Mouse (Mus musculus) R1 (cell line): ENCODE results near the gene Ubxn7.
A peak's percentile ranks its signal among the peaks of the same experiment; 100 is the strongest.

Experiments used
- DNase-seq: peaks from one replicate; pipeline ENCODE4 v3.0.0-alpha.2; 2018; ENCODE audit warnings: low read depth, low spot score

The Ubxn7 gene

DNA sequence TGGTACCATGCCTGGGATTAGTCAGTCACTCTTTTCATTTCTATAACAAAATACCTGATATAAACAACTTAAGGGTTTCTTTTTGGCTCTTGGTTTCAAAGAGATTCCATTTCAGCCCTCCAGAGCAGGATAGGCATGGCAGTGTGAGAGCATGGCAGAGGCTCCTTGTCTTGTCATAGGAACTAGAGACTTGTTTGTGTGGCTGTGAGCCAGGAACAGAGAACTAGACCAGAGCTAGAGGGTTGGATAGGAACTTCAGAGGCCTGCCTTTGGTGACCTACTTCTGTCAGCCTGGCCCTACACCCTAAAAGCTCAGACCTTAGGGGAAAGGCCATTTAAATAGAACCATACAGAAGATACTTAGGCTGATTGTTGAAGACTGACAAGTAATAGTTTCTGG is 50.8 kb downstream of the Ubxn7 start:
- no peak for DNase-seq

DNA sequence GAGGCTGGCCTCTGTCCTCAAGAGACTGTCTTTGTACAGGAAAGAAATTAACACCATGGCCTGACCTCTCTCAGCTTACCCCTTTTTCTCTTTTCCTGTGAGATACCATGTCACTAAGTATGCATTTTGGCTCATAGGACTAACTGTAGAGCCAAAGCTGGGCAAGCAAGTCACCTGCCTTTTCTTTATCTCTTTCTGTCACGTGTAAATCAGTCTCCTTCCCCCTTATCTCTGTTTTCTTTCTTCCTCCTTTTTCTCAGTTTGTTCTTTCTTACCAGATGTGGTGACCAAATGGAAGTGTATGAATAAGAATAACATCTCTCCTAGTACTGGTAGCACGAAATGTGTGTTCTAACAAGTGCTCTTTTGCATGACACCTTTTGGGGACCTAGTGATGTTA is 52.8 kb downstream of the Ubxn7 start:
- DNase-seq: no peak

DNA sequence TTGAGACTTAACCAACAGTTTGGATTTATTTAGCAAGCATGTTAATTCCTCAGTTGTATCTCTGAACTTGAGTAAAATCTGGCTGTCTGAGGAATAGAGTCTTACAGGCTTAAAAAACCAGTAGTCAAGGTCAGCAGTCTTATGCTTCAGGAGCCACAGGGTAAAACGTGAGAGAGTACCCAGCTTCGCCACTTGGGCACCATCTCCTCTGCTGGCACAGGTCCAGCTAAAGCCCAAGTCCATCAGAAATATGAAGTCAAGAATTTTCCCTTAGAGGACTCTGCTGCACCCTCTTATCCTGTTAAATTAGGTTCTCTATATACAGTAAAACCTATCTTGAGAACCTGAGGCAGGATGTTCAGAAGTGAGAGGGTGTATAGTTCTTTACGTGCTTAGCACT is 54.8 kb downstream of the Ubxn7 start:
- DNase-seq: no peak

DNA sequence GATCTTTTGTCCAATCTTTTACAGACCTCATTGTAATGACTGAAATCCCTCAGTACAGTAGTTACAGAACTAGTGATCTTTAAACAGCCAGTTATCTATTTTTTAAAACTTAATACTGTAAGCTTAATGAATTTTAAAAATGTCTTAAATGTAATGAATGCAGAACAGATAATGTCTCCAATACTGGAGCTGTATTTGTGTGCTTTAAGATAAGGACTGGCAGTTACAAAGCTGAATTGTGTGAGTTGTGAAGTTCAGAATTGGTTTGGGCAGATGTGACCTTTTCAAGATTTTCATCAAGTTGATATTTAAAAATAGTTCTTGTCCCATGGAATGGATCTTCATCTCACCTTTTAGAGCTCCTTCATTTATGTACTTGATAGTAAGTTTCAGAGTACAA is 57.0 kb downstream of the Ubxn7 start:
- DNase-seq: no peak

DNA sequence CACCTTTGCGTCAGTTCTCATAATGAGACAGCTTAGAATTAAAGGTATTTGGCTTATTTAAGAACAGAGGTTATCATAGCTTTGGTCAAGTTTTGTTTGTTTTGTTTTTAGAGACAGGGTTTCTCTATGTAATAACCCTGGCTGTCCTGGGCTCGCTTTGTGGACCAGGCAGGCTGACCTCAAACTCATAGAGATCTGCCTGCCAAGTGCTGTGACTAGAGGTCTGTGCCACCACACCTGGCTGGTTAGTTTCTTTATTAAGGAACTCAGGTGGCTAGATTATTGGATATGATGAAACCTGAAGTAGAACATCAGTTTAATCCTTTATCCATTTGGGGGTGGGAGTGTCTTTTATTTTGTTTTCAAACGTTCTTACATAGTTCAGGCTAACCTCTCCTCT is 57.8 kb downstream of the Ubxn7 start:
- DNase-seq: no peak

DNA sequence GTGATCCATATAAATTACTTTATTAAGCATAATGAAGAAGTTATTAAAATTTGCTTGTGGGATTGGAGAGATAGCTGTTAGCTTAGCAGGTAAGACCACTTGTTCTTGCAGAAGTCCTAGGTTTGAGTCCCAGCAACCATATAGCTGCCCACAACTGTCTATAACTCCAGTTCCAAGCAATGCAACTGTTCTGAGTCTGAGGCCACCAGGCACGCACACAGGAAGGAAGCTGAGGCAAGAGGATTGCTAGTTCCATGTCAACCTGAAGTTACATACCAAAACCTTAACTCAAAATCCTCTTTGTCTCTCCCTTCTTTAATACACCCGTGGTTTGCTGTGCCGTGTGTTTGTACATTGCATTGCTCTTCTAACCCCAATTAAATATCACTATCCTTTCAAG is 58.8 kb downstream of the Ubxn7 start:
- no peak for DNase-seq

DNA sequence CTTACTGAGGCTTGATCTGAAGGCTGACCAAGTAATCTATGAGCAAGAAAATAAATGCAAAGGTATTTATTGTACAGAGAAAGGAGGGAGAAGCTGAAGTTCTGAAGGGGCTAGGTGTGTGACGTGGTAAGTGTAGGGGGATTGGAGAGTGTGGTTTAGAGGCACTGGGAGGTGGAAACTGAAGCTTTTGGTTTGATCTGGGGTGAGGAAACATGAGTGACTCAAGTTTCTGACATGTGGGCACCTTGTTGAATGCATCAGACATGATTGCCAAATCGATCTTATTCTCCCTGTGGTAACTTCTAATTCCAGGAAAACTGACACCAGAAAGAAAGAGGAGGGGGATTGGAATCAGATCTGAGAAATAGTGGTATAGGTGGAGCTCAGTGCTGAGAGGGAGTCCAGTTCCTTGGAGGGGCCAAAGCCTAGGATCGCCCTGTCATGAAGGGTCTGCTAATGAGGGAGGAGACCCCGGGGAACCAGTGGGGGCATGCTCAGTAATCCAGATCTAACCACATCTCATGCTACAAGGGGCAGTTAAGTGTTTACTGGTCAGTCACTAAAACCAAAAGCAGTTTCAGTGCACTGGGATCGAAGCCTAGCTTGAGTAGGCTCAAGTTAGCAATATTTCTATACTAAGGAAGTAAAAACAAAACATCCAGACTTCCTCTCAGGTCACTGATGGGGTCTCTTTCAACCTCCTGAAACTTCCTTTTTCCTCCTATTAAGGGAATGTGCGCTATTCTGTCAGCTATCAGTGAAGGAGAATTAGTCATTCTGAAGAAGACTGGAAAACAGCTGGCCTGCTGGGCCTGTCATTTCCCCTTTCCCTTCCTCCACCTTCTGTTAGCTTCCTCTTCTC is 63.9 kb downstream of the Ubxn7 start:
- DNase-seq: no peak

DNA sequence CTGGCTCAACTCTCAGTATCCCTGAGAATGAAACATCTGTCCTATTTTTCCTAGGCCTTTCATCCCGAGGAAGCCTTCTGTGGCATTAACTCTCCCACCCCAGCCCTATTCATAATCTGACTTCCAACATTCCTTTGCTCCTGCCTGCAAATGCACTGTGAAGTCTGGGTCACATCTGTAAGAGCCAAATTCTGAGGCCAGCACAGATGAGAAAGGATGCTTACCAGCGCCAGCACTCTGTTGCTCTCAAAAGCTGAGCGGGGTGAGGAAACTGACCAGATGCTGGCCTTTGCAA is 64.4 kb downstream of the Ubxn7 start:
- peak; percentile 21 for DNase-seq

DNA sequence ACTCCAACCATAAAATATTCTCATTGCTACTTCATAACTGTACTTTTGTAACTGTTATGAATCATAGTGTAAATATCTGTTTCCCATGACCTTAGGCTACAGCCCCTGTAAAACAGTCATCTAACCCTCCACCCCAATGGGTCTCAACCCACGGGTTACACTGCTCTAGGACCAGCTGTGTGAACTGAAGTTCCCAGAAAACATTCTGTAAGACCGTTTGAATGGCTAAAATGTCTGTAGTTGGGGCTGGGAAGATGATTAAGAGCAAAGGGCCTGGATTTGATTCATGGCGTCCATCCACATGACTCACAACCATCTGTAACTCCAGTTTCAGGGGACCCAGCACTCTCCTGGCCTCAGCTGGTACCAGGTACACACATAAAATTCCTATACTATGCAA is 66.1 kb downstream of the Ubxn7 start:
- no peak for DNase-seq

DNA sequence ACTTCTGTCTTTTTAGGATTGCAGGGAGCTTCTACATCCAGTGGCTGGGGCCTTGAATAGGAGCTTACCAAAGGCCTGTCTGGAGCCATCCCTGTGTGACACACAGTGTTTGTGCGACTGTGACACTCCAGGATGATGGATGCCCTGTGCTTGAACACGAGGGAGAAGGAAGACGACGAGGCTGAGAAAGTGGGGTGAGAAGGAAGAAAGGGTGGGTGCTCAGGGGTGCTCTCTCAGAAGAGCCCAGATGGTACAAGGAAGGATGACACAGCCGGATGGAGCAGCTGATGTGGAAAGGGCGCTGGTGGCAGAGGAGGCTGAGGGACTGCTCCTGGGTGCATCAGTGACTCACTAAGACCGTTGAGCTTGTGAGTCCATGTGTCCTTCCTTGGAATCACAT is 68.2 kb downstream of the Ubxn7 start, which contains the start of gene Tm4sf19:
Gene Tm4sf19 (plus strand): TSS at position 240 of the 400 bp plus-strand sequence.
- DNase-seq: no peak

DNA sequence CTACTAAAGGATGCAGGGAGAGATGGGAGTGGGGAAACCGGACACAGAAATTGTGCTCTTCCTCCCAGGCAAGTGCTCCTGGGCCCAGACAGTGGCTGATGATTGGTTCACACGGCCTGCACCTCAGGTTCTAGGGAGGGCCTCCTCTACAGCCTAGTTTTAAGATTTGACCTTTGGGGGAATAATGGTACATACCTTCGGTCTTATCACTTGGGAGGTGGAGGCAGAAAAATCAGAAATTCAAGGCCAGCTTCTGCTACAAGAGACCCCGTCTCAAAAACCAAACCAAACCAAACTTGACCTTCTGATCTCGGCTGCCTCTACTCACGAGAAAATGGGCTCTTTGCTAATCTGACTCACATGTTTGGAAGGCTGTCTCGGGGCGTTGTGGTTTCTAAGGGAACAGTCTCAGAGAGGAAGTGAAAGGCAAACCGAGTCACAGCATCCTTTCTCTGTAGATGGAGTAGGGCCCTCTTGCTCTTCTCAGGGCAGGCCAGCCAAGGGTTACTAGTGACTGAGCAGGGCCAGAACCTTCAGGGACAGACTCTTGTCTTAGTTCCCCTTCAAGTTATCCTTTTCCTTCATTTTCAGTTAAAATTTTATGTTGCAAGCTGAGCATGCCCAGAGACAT is 69.4 kb downstream of the Ubxn7 start:
- DNase-seq: peak; percentile 14

DNA sequence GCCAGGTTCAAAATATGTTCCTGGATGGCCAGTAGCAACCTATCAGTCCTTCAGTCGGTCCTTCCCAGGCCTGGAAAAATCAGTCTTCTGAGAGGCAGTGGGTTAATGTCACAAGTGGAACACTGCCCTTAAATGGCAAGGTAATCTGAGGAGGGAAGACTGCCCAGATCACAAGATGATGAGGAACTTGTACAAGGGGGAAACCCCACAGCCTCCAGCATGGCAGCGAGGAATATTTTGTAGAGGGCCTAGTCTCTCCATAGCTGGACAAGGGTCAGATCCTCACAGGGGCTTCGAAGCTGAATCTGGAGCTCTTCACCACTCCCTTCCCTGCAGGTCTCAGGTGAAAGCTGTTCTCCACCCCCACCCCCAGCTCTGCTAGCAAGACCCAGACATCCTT is 70.8 kb downstream of the Ubxn7 start:
- DNase-seq: no peak

DNA sequence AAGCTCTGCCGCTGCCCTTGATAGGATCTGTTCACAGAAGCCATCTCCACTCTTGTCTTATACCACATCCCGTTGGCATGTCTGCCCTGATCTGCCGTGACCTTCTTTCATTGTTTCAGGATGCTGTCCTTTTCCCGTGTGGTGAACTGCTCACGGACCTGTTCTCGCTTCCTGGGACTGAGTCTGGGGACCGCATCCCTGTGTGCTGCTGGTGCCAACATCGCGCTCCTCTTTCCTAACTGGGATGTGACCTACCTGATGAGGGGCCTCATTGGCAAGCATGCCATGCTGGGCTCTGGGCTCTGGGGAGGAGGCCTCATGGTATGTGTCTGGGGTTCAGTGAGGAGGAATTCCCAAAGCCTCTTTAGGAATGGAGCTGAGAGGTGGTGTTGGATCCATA is 73.7 kb downstream of the Ubxn7 start:
- DNase-seq: no peak

DNA sequence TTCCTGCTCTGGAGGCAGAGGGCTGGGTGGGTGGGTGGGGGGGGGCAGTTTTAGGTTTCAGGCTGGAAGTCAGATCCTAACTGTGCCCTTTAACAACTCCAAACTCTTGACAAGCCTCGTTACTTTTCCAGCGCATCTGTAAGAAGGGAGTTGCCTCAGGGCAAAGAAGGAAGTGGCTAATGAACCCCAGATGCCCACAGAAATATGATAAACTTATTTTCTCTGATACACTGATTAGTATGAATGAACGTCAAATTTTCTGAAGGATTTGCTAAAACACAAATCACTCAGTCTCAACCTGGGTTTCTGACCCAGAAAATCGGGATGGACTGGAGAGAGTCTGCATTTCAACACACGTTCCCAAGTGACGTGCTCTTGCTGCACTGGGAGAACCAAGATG is 74.6 kb downstream of the Ubxn7 start:
- DNase-seq: no peak

DNA sequence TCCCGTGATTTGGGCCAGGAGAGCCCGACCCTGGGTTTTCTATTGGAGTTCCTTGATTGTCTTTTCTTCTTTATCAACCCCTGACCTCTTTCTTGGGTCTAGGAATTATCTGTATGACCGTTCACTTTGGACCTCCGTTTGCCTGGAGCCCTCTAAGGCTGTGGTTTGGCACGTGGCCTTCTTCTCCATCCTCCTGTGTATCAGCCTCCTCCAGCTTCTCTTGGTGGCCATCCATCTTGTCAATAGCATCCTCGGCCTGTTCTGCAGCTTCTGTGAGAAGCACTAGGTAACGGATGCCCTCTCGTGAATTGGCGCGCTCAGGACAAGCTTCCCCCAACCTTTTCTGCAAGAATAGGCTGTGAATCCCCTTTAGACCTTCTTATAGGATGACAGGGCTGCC is 75.7 kb downstream of the Ubxn7 start:
- DNase-seq: no peak

DNA sequence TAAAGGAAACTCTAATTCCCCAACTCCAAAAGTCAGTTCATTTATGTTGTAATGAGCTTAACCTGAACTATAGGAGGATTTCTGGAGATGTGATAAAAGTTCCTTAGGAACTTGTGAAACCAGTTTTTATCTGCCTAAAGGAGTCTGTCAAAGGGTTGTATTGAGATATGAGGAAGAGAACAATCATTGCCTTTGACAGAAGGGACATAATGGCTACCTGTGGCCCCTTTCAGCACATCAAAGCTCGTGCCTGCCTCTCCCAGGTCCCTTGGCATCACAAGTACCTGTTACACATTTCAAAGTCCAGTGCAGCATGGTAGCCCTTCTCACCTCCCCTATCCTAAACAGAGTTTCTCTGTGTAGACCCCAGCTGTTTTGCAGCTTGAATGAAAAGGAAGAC is 85.4 kb downstream of the Ubxn7 start:
- DNase-seq: no peak

DNA sequence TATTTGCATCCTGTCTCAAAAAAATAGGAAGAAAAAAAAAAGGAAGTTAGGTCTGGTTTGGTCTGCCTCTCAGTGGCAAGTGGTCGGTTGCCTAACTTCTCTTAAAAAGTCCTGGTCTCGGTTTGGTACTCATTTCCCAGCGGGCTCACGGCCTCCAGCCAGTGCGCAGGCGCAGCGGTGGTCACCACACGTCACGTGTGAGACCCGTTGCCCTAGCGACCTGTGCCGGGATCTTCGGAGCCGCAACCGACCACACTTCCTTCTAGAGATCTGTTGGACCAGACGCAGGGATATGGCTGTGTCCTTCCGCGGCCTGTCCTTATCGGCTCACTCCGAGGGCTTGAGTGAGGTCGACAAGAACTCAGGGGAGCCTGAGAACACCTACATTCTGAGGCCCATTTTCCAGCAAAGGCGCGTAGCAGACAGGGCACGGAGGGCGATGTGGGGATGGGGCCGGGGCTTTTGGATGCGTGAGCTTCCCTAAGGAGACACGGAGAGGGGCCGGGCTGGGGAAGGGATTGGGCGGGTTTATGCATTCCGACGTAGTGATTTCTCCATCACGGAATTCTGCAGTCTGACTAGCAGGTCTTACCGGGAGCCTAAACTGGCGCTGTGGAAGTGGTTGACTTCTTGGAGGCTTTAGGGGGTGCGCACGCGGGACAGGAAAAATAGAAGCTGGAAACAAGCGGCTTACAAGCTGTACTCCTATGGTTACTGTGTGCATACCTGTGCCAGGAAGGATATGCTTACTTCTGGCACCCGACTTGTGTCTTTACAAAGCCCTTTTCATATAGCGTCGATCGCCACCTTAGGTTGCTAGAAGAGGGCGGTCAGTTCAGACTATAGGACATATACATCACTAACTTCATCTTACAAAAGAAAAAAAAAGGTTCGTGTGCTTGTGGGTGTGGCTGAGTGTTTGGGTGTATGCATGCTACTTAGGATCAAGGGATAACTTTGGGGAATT is 87.7 kb downstream of the Ubxn7 start, which contains the start of gene Tctex1d2:
Gene Tctex1d2 (plus strand): TSS at position 186 of the 967 bp plus-strand sequence.
- peak; percentile 97 for DNase-seq

DNA sequence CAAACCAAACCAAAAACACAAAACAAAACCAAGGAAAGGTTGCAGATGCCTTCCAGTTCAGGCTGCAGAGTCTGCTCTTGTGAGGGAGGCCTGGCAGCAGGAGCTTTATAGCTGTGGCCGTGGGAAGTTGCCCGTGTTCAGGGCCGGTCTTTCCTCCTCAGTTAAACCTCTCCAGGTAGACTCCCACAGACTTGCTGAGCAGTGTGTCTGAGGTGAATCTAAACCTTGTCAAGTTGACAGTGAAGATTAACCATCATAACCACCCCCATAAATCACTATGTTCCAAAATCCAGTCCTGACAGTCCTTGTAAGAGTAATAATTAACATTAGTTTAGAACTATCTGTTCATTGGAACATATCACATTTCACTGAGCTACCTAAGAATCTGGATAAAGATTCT is 95.4 kb downstream of the Ubxn7 start:
- DNase-seq: no peak

DNA sequence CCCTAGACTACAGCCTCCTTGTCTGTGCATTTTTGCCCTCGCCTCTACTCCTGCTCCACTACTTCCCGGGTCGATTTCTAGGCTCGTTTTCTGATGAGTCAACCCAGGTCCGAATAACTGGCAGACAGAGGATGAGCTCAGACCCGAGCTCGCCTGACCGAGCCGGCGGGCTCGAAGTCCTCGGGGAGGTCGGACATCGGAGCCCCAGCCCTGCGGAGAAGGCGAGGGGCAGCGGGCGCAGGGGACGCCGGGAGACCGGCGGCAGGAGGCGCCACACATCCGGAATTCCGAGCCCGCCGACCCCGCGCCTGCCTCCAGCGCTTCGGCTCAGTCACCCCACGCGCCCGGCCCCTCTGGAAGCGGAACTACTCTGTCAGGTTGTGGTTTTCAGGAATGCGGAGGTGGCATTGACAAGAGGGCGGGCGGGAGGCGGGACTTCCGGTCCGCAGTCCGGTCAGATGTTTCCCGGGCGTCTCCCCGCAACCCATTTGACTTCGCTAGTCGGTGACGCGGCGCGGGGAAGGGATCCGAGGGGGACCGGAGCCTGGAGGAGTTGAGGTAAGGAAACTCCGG is 98.5 kb downstream of the Ubxn7 start, which contains the start of gene Pcyt1a:
Gene Pcyt1a (plus strand): TSS at position 448 of the 573 bp plus-strand sequence.
- peak; percentile 95 for DNase-seq

DNA sequence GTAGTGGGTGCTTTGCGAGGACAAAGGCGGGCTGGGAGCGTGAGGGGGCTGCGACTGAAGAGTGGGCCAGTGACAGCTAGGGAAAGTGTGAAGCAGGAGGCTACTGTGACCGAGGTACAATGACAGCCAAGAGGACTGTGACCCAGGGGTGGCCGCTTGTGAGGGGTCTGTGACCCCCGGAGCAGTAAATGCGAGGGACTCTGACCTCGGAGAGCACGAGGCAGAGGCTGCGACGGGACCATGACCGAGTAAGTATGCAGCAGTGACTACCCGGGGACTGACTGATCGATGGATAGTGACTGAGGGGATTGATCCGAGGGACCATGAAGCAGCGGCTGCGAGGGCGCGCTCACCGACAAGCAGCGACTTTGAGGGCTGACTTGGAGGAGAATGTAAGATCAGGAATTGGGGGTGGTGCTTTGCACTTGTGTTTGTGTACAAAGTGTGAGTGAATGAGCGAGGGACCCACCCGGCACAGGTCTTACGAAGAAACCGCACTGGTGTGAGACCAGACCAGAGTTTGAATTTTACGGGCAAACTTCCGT is 99.1 kb downstream of the Ubxn7 start:
- DNase-seq: peak; percentile 49

DNA sequence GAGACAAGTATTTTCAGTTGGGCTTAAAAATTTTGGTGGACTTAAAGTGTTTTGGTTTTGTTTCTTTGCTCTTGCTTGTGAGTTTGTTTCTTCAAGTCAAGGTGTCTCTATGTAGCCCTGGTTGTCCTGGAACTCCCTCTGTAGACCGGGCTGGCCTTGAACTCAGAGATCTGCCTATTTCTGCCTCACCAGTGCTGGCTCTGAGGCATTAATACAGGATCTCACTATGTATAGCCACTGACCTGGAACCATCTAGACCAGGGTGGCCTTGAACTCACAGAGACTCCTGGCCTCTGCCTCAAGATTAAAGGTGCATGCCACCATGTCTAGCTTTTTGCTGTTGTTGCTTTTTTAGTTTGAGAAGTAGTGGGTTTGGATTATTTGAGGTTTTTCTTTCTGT is 99.9 kb downstream of the Ubxn7 start:
- DNase-seq: no peak
